Mouse (Mus musculus) CD8-positive naive resting alpha-beta T cell, adult 57 days (primary cell): ENCODE data around the gene Apip. TPM values are rescaled to one million over a fixed set of nuclear protein-coding genes. Genes with fewer than 3 reads are reported as not detected.

ENCODE experiments used
- total RNA-seq: library from RNA; stranded (reverse); gene quantifications from one replicate; pipeline ENCODE4 v1.2.4, GENCODE M21; 2023

Gene Apip
- total RNA-seq = 10.6 TPM

DNA sequence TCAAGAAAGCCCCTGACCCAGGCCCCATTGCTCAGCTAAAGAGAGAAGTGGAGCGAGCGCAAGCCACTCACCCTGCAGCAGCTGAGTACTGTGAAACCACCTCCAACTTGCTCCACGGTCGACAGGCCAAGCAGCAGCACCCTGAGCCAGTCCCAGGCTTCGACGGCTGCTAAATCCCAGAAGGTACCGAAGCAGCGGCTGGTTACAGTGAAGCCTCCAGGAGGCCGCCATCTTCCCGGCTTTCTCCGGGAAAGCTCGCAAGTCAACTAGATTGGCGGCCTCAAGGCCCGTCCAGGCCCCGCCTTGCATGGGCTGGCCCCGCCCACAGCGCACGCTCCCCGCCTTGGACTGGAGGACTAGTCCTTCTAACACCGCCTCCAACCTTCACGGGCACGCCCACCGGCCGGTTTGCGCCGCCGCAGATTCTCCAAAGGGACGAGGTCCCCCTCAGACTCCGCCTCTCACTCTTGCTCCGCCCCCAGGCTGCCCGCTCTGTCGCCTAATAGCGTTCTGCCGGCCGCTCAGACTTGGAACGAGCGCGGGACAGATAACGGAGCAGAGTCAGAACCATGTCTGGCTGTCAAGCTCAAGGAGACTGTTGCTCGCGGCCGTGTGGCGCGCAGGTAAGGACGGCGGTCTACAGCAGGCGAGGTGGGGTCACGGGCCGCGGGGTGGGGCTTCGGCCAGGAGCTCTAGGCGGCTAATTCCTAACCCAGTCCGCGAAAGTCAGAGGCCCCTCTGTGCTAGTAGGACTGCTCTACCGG, at the start of gene Apip, which contains the start of gene Pdhx:
Gene Apip, plus strand, starts transcription at position 457 of the 764 bp plus-strand sequence.
Gene Pdhx, minus strand, starts transcription at position 295 of the 764 bp plus-strand sequence.

Other genes starting within 250 kb of the Apip start
- gene Cd44, start 172.0 kb upstream of the Apip start, total RNA-seq = 19.1 TPM
- 15.6 TPM for gene Pdhx, start 162 bp upstream of the Apip start, total RNA-seq
- gene Ehf, start 229.6 kb downstream of the Apip start, total RNA-seq = not detected